Mouse (Mus musculus) limb, embryonic 12.5 days (tissue): ENCODE data around the gene Vmn1r72. TPM values are rescaled to one million over a fixed set of nuclear protein-coding genes. Genes with fewer than 3 reads are reported as not detected.
"Not testable (repeated sequence)": the region's sequence is repeated elsewhere in the genome, so short reads cannot be mapped to it uniquely, and the experiment has no call there.

Experiments used
- ATAC-seq: fragments of 200-750 bp; cut with Nextera tagmentation; 2 replicates; pipeline ENCODE4 v1.8.0; 2017; ENCODE audit warnings: low read depth, moderate TSS enrichment; ENCODE audit not compliant: insufficient number of reproducible peaks, insufficient read depth, low FRiP score, low TSS enrichment
- H3K27ac ChIP-seq: fragments of 300-500 bp; sonication (generic); 2 replicates; pipeline ENCODE4 v1.5.1; 2016; ENCODE audit warnings: mild to moderate bottlenecking, moderate library complexity
- H3K27me3 ChIP-seq: fragments of 300-500 bp; sonication (generic); 2 replicates; pipeline ENCODE4 v1.6.1; 2016; ENCODE audit warnings: mild to moderate bottlenecking, moderate library complexity
- H3K36me3 ChIP-seq: fragments of 300-500 bp; sonication (generic); 2 replicates; pipeline ENCODE4 v1.6.1; 2016; ENCODE audit warnings: mild to moderate bottlenecking, moderate library complexity
- H3K4me1 ChIP-seq: fragments of 300-500 bp; sonication (generic); replicated peaks from 2 replicates; pipeline ENCODE4 v1.6.1; 2016
- H3K4me2 ChIP-seq: fragments of 300-500 bp; sonication (generic); 2 replicates; pipeline ENCODE4 v1.6.1; 2016; ENCODE audit warnings: mild to moderate bottlenecking, moderate library complexity
- H3K4me3 ChIP-seq: fragments of 300-500 bp; sonication (generic); replicated peaks from 2 replicates; pipeline ENCODE4 v1.5.1; 2016; ENCODE audit warnings: mild to moderate bottlenecking
- H3K9ac ChIP-seq: fragments of 300-500 bp; sonication (generic); replicated peaks from 2 replicates; pipeline ENCODE4 v1.6.1; 2016; ENCODE audit warnings: mild to moderate bottlenecking, moderate library complexity
- H3K9me3 ChIP-seq: fragments of 300-500 bp; sonication (generic); 2 replicates; pipeline ENCODE4 v1.6.1; 2016; ENCODE audit warnings: mild to moderate bottlenecking, moderate library complexity
- WGBS: fragments of 180-500 bp; shearing (Covaris S2); methylation state at CpG from one replicate; pipeline ENCODE4 v1.1.7; 2016; 5-methylcytosine and 5-hydroxymethylcytosine counted together
- polyA plus RNA-seq: library from polyadenylated mRNA; unstranded; fragments of >200 nt; fragmentation: Nextera tagmentation; extraction: Ambion mirVana; gene quantifications from 2 replicates; pipeline ENCODE4 v1.2.1, GENCODE M21; 2016

Gene Vmn1r72
- polyA plus RNA-seq = not detected in 2 replicates

DNA sequence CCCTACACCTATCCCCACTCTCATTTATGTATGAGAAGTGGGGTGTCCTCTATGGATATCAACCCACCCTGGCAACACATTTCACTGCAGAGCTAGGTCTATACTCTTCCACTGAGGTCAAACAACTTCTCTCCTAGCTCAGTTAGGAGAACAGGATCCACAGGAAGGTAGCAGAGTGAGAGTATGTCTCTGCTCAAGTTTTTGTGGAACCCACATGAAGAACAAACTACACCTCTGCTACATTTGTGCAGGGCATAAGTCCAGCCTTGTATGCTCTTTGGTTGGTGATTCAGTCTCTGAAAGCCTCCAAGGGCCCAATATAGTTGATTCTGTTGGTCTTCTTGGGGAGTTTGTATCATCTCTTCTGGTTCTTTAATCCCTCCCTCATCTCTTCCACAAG, at the start of gene Vmn1r72:
Gene Vmn1r72 (minus strand): TSS at position 101 of the 400 bp plus-strand sequence.
- H3K4me3 ChIP-seq, ATAC-seq, H3K4me1 ChIP-seq, H3K27me3 ChIP-seq, H3K27ac ChIP-seq, H3K9ac ChIP-seq, H3K4me2 ChIP-seq, H3K36me3 ChIP-seq: not testable (repeated sequence)
- peaks cover 41% of the 10 kb centered on the region for H3K9me3 ChIP-seq

DNA sequence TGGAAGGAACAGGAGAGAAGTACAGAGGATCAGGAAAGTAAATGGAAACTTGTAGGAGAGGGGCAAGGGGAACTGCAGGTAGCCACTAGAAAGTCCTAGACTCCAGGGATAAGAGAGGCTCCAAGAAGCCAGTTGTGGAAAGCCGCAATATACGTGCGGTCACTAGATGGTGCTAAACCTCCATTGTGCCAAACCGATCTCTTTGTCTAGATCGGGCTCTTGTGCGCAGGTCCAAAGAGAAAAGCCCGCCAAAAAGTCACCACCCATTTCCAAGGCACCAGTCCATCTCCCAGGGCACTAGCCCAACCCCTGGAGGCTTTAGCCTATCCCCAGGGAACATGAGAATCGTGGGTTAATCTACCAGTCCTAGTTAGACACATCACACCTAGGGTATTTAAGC, 62.9 kb downstream of the Vmn1r72 start:
- ATAC-seq, H3K9me3 ChIP-seq, H3K4me3 ChIP-seq, H3K27ac ChIP-seq, H3K36me3 ChIP-seq, H3K4me2 ChIP-seq, H3K27me3 ChIP-seq, H3K9ac ChIP-seq, H3K4me1 ChIP-seq: not testable (repeated sequence)
- 10% methylated on average over 8 of the region's 8 CpGs for WGBS

Other genes starting within 250 kb of the Vmn1r72 start
- not detected in 2 replicates for gene Zscan4-ps2, start 165.8 kb downstream of the Vmn1r72 start, polyA plus RNA-seq
- gene Zscan4-ps3, start 70.8 kb downstream of the Vmn1r72 start, polyA plus RNA-seq = not detected in 2 replicates
- not detected in 2 replicates for gene Vmn1r73, start 50.1 kb upstream of the Vmn1r72 start, polyA plus RNA-seq
- gene Vmn1r74, start 153.8 kb upstream of the Vmn1r72 start, polyA plus RNA-seq = not detected in 2 replicates
- gene Vmn1r75, start 194.5 kb upstream of the Vmn1r72 start, polyA plus RNA-seq = not detected in 2 replicates